Mouse (Mus musculus) midbrain, embryonic 16.5 days (tissue): ENCODE measurements around the gene Gsk3a. TPM values are rescaled to one million over a fixed set of nuclear protein-coding genes. Genes with fewer than 3 reads are reported as not detected.
A peak's percentile ranks its signal among the peaks of the same experiment; 100 is the strongest.

Experiments
- ATAC-seq: fragments of 200-750 bp; cut with Nextera tagmentation; 2 replicates; pipeline ENCODE4 v1.8.0; 2017; ENCODE audit warnings: moderate TSS enrichment
- H3K27ac ChIP-seq: fragments of 300-500 bp; sonication (generic); 2 replicates; pipeline ENCODE4 v1.5.1; 2014; ENCODE audit warnings: mild to moderate bottlenecking, low read length, mixed read lengths
- H3K27me3 ChIP-seq: fragments of 300-500 bp; sonication (generic); 2 replicates; pipeline ENCODE4 v1.6.1; 2014; ENCODE audit warnings: low read depth, low read length, mixed read lengths; ENCODE audit not compliant: control insufficient read depth, insufficient read depth
- H3K36me3 ChIP-seq: fragments of 300-500 bp; sonication (generic); 2 replicates; pipeline ENCODE4 v1.6.1; 2014; ENCODE audit warnings: mild to moderate bottlenecking, low read length, moderate library complexity, mixed read lengths; ENCODE audit not compliant: control insufficient read depth, insufficient read depth
- H3K4me1 ChIP-seq: fragments of 300-500 bp; sonication (generic); 2 replicates; pipeline ENCODE4 v1.6.1; 2014; ENCODE audit warnings: mild to moderate bottlenecking, low read length, mixed read lengths; ENCODE audit not compliant: control insufficient read depth, insufficient read depth
- H3K4me2 ChIP-seq: fragments of 300-500 bp; sonication (generic); 2 replicates; pipeline ENCODE4 v1.6.1; 2014; ENCODE audit warnings: mild to moderate bottlenecking, low read length, mixed read lengths
- H3K4me3 ChIP-seq: fragments of 300-500 bp; sonication (generic); 2 replicates; pipeline ENCODE4 v1.5.1; 2014; ENCODE audit warnings: low read depth, mild to moderate bottlenecking, low read length, moderate library complexity, mixed read lengths
- H3K9ac ChIP-seq: fragments of 300-500 bp; sonication (generic); 2 replicates; pipeline ENCODE4 v1.6.1; 2014; ENCODE audit warnings: low read depth, low read length, mixed read lengths
- H3K9me3 ChIP-seq: fragments of 300-500 bp; sonication (generic); replicated peaks from 2 replicates; pipeline ENCODE4 v1.6.1; 2014; ENCODE audit warnings: mild to moderate bottlenecking, low read length, mixed read lengths; ENCODE audit not compliant: control insufficient read depth, poor library complexity, severe bottlenecking
- WGBS: fragments of 180-500 bp; shearing (Covaris S2); extraction: QIAGEN DNeasy Blood & Tissue Kit; methylation state at CpG from one replicate; pipeline ENCODE4 v1.1.7; 2014; 5-methylcytosine and 5-hydroxymethylcytosine counted together
- polyA plus RNA-seq: library from polyadenylated mRNA; unstranded; fragments of >200 nt; fragmentation: Nextera tagmentation; extraction: Ambion mirVana; gene quantifications from 2 replicates; pipeline ENCODE4 v1.2.1, GENCODE M21; 2015

The Gsk3a gene
- polyA plus RNA-seq, 1 experiment from 2014 or later, result 17.8 TPM

DNA sequence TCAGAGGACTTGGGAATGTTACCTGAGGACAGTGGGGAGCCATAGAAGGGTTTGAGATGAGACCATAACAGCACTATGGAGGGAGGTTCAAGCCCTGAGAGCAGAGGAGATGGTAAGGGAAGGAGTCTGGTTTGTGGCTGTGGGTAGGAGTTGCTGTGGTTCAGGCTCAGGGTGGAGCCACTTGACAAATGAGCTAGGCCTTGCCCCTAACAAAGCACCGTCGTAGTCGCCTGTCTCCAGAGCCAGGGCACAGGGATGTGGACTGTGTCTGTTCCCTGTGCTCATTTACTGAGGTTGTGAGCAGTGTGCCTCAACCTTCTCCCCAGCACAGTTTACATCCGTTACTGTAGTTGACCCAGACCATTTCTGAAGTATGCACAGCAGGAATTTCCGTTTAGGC lies 36.9 kb upstream of the Gsk3a start:
- no peak overlapping the region for H3K27ac ChIP-seq
- peaks cover 27% of the 10 kb centered on the region for H3K36me3 ChIP-seq
- no peaks in the 10 kb centered on the region for H3K27me3 ChIP-seq
- 69% methylated on average over 5 of the region's 5 CpGs for WGBS
- no peak overlapping the region for H3K4me3 ChIP-seq
- H3K9ac ChIP-seq, result no peak overlapping the region; the same call in 1 of the 2 replicates
- H3K4me2 ChIP-seq, result no peak overlapping the region
- peaks cover 50% of the 10 kb centered on the region for H3K4me1 ChIP-seq
- ATAC-seq, result no peak
- H3K9me3 ChIP-seq, result no peaks in the 10 kb centered on the region

GRCm38 (mm10) chr7:25273259-25274241 lies 35.9 kb upstream of the Gsk3a start:
- ATAC-seq, result no peak
- H3K9ac ChIP-seq, result 0 out of 2 replicates have a peak overlapping the region, but pooled peaks have one; percentile 41
- no peak overlapping the region for H3K4me2 ChIP-seq
- H3K36me3 ChIP-seq, result peaks cover 27% of the 10 kb centered on the region
- no peak overlapping the region for H3K4me3 ChIP-seq
- no peaks in the 10 kb centered on the region for H3K9me3 ChIP-seq
- peaks cover 57% of the 10 kb centered on the region for H3K4me1 ChIP-seq
- no peaks in the 10 kb centered on the region for H3K27me3 ChIP-seq
- 93% methylated on average over 22 of the region's 22 CpGs for WGBS
- H3K27ac ChIP-seq, result no peak overlapping the region

- no peaks in the 10 kb centered on the region for H3K27me3 ChIP-seq
- no peak for ATAC-seq
- no peak overlapping the region for H3K4me3 ChIP-seq
- no peaks in the 10 kb centered on the region for H3K9me3 ChIP-seq
- peaks cover 27% of the 10 kb centered on the region for H3K36me3 ChIP-seq
- H3K4me1 ChIP-seq, result peaks cover 53% of the 10 kb centered on the region
- H3K27ac ChIP-seq, result no peak overlapping the region
- no peak overlapping the region for H3K4me2 ChIP-seq
- 90% methylated on average over 35 of the region's 38 CpGs for WGBS
- no peak overlapping the region for H3K9ac ChIP-seq
Measured at GRCm38 (mm10) chr7:25272445-25273258, 35.0 kb upstream of the Gsk3a start.

GRCm38 (mm10) chr7:25271651-25272444 lies 34.2 kb upstream of the Gsk3a start:
- no peaks in the 10 kb centered on the region for H3K9me3 ChIP-seq
- peaks cover 50% of the 10 kb centered on the region for H3K4me1 ChIP-seq
- WGBS, result 93% methylated on average over 30 of the region's 30 CpGs
- no peak overlapping the region for H3K27ac ChIP-seq
- no peak for ATAC-seq
- no peaks in the 10 kb centered on the region for H3K27me3 ChIP-seq
- no peak overlapping the region for H3K4me3 ChIP-seq
- no peak overlapping the region for H3K9ac ChIP-seq
- peaks cover 27% of the 10 kb centered on the region for H3K36me3 ChIP-seq
- no peak overlapping the region for H3K4me2 ChIP-seq

DNA sequence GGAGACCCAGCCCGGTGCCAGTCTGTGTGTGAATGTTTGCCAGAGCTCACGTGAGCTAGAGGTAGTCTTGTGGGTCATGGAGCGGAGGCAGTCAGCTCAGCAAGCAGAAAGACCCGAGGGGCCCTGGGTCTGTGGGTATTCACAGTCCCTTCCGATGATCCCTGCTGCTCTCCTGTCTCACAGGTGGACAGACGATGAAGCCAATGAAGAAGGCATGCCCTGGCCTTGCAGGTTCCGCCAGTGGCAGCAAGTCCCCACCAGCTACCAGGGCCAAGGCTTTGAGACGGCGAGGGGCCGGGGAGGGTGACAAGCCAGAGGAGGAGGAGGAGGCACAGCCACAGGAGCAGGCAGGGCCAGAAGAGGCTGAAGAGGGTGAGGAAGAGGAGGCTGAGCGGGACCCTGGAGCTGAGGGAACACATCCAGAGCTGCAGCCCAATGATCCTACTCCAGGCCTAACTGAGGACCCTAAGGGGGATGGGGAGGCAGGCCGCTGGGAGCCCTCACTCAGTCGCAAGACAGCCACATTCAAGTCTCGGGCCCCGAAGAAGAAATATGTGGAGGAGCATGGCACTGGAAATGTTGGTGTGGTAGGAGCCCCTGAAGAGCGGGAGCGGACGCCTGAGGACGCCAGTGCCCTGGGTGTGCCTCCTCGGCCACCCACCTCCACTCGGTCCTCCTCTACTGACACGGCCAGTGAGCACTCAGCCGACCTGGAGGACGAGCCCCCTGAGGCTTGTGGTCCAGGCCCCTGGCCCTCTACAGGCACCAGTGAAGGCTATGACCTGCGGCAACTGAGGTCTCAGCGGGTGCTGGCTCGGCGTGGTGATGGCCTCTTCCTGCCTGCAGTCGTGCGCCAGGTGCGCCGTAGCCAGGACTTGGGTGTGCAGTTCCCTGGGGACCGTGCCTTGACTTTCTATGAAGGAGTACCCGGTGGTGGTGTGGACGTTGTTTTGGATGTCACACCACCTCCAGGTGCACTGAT lies 33.3 kb upstream of the Gsk3a start:
- Histone ChIP-seq H3K36me3 (peaks cover 27% of the 10 kb centered on the region), H3K9ac (no peak overlapping the region), H3K4me2 (no peak overlapping the region), H3K9me3 (no peaks in the 10 kb centered on the region), H3K4me3 (no peak overlapping the region), H3K27ac (no peak overlapping the region), H3K27me3 (no peaks in the 10 kb centered on the region), H3K4me1 (peaks cover 47% of the 10 kb centered on the region)
- 91% methylated on average over 35 of the region's 35 CpGs for WGBS
- ATAC-seq, result no peak

DNA sequence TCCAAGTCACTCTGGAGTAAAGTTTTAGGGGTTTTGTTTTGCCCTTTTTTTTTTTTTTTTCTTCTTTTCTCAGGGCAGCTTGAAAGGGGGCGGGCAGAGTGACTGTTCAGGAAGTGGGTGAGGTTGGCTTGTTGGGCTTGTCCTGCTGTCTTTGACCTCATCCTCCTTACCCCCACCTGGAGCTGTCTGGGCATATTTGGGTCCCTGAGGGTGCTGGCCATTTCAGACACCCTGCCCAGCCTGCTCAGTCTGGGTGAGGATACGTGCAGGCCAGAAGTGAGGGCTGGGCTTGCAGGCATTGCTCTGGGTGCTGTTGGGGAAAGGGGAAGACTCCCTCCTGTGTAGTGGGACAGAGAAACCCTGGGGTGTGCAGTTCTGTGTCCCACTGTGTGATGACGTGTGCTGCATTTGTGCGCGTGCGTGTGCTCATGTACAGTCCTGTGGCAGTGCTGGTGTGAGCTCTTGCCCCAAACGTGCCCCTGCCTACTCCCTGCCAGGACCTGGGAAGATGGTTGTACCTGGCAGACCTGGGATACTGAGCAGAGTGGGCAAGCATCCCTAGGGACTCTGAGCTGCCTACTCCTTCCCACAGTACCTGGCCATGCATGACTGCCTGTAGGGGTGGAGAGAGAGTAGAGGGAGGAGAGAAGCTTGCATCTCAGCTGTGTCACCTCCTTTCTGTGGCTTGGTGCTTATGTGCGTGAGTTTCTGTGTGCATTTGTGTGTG lies 32.1 kb upstream of the Gsk3a start:
- no peaks in the 10 kb centered on the region for H3K9me3 ChIP-seq
- 88% methylated on average over 8 of the region's 8 CpGs for WGBS
- peak overlapping the region; percentile 95 for H3K9ac ChIP-seq
- H3K4me1 ChIP-seq, result peaks cover 36% of the 10 kb centered on the region
- H3K27ac ChIP-seq, result no peak overlapping the region
- peak overlapping the region; percentile 71 for H3K4me2 ChIP-seq
- no peak for ATAC-seq
- no peaks in the 10 kb centered on the region for H3K27me3 ChIP-seq
- H3K36me3 ChIP-seq, result peaks cover 27% of the 10 kb centered on the region
- peak overlapping the region; percentile 86 for H3K4me3 ChIP-seq

GRCm38 (mm10) chr7:25269029-25269428 lies 31.4 kb upstream of the Gsk3a start:
- Histone ChIP-seq H3K36me3 (peaks cover 27% of the 10 kb centered on the region), H3K9ac (peak overlapping the region; percentile 95), H3K27me3 (no peaks in the 10 kb centered on the region), H3K4me2 (peak overlapping the region; percentile 71), H3K4me1 (peaks cover 31% of the 10 kb centered on the region), H3K4me3 (peak overlapping the region; percentile 86), H3K9me3 (no peaks in the 10 kb centered on the region), H3K27ac (no peak overlapping the region)
- 37% methylated on average over 4 of the region's 4 CpGs for WGBS
- no peak for ATAC-seq
